Mouse (Mus musculus): Measurements from ENCODE around the gene Cstad. TPM values are rescaled to one million over a fixed set of nuclear protein-coding genes. Genes with fewer than 3 reads are reported as not detected.

Cstad gene
- total and polyA plus RNA-seq, 3 experiments: not detected

DNA sequence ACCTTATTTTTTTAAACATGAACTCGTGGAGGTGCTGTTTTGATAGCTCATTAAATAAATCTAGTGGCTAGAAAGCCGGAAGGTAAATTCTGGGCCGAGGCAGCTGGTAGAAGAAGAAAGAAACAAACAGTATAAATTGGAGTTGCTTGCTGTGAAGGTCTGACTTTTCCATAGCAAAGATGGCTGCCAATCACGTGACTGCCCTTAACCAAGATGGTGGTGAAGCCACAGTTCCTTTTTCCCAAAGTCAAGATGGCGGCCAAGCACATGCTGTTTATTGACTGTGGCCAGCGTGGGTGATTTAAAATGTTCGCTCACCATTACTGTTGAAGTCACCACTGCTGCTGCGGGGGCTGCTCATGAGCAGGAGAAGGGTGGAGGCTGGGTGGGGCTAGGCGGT, 17.8 kb upstream of the Cstad start:
- Histone ChIP-seq H3K27ac (ENCODE audit: control insufficient read depth, low read depth, low read length) (no peak overlapping the region), H3K9ac (ENCODE audit: control insufficient read depth, low read depth, low read length, poor library complexity, severe bottlenecking) (no peak overlapping the region)
- DNase-seq (ENCODE audit: low read depth, low spot score): peak; percentile 62

GRCm38 (mm10) chr2:30578006-30578405, 16.8 kb upstream of the Cstad start:
- no peaks in the 10 kb centered on the region for H3K79me2 ChIP-seq (ENCODE audit: control insufficient read depth, insufficient read depth, low read length, poor library complexity)
- H3K9me3 ChIP-seq (replicated peaks; ENCODE audit: insufficient read depth, low read length): no peaks in the 10 kb centered on the region
- no peaks in the 10 kb centered on the region for H3K4me1 ChIP-seq (ENCODE audit: control insufficient read depth in 1 of 2, insufficient read depth in 2 of 2, low read length in 2 of 2)
- peaks cover 2 to 10% of the 10 kb centered on the region in 2 experiments for H3K27me3 ChIP-seq (ENCODE audit: control insufficient read depth in 1 of 2, insufficient read depth in 2 of 2, low read length in 2 of 2)
- no peak for TF ChIP-seq ZNF384 (IDR thresholded peaks at IDR 0.05; ENCODE audit: low read depth, low read length)
- no peak for TF ChIP-seq ZC3H11A (IDR thresholded peaks at IDR 0.05; ENCODE audit: low read depth, low read length)
- no peak for TF ChIP-seq POLR2AphosphoS5 (IDR thresholded peaks at IDR 0.05; ENCODE audit: borderline replicate concordance, low read depth, low read length)
- no peak for TF ChIP-seq E2F4 (IDR thresholded peaks at IDR 0.05; ENCODE audit: borderline replicate concordance, low read depth, low read length)
- TF ChIP-seq ETS1 (IDR thresholded peaks at IDR 0.05; ENCODE audit: low read depth, low read length): no peak
- TF ChIP-seq RAD21 (IDR thresholded peaks at IDR 0.05; ENCODE audit: low read depth, low read length): no peak
- no peak for TF ChIP-seq USF1 (IDR thresholded peaks at IDR 0.05; ENCODE audit: low read depth, low read length)
- no peak for TF ChIP-seq UBTF (IDR thresholded peaks at IDR 0.05; ENCODE audit: borderline replicate concordance, insufficient read depth, low read depth, low read length)
- TF ChIP-seq MYC (IDR thresholded peaks at IDR 0.05; ENCODE audit: low read depth, low read length): no peak
- TF ChIP-seq TBP (IDR thresholded peaks at IDR 0.05; ENCODE audit: low read depth, low read length): no peak
- TF ChIP-seq RCOR1 (IDR thresholded peaks at IDR 0.05; ENCODE audit: low read depth, low read length): no peak
- no peak for TF ChIP-seq USF2 (IDR thresholded peaks at IDR 0.05; ENCODE audit: borderline replicate concordance in 1 of 2, insufficient read depth in 1 of 2, low read depth in 1 of 2, low read length in 2 of 2)
- no peak for TF ChIP-seq TCF12 (IDR thresholded peaks at IDR 0.05; ENCODE audit: low read depth, low read length)
- TF ChIP-seq EP300 (IDR thresholded peaks at IDR 0.05; ENCODE audit: low read depth in 1 of 2, low read length in 2 of 2): no peak
- no peak for TF ChIP-seq HCFC1 (IDR thresholded peaks at IDR 0.05; ENCODE audit: low read depth, low read length)
- TF ChIP-seq NRF1 (IDR thresholded peaks at IDR 0.05; ENCODE audit: insufficient read depth, low read depth, low read length, poor library complexity, severe bottlenecking): no peak
- no peak for TF ChIP-seq NELFE (IDR thresholded peaks at IDR 0.05; ENCODE audit: low read depth, low read length)
- TF ChIP-seq CTCF (IDR thresholded peaks at IDR 0.05 in 2 of 3, conservative IDR thresholded peaks at IDR 0.05 in 1 of 3; ENCODE audit: control insufficient read depth in 1 of 3, insufficient read depth in 1 of 3, low read depth in 2 of 3, low read length in 3 of 3, poor library complexity in 1 of 3, severe bottlenecking in 1 of 3): no peak
- no peak for TF ChIP-seq POLR2AphosphoS2 (IDR thresholded peaks at IDR 0.05; ENCODE audit: low read length)
- no peak for TF ChIP-seq SMC3 (IDR thresholded peaks at IDR 0.05; ENCODE audit: low read depth, low read length)
- H3K36me3 ChIP-seq (ENCODE audit: control insufficient read depth in 1 of 2, insufficient read depth in 2 of 2, low read length in 2 of 2): no peaks in the 10 kb centered on the region
- no peak for DNase-seq (ENCODE audit: low read depth, low spot score)
- H3K9ac ChIP-seq (ENCODE audit: control insufficient read depth, low read depth, low read length, poor library complexity, severe bottlenecking): no peak overlapping the region
- no peak overlapping the region for H3K27ac ChIP-seq (ENCODE audit: control insufficient read depth, low read depth, low read length)
- H3K4me3 ChIP-seq (ENCODE audit: control insufficient read depth in 1 of 2, insufficient read depth in 1 of 2, low read depth in 2 of 2, low read length in 2 of 2): no peak overlapping the region

More for the DNA sequence above, 17.8 kb upstream of the Cstad start:
- Histone ChIP-seq H3K27me3 (ENCODE audit: control insufficient read depth in 1 of 2, insufficient read depth in 2 of 2, low read length in 2 of 2) (peaks cover 2 to 10% of the 10 kb centered on the region in 2 experiments), H3K4me1 (ENCODE audit: control insufficient read depth in 1 of 2, insufficient read depth in 2 of 2, low read length in 2 of 2) (no peaks in the 10 kb centered on the region), H3K36me3 (ENCODE audit: control insufficient read depth in 1 of 2, insufficient read depth in 2 of 2, low read length in 2 of 2) (no peaks in the 10 kb centered on the region), H3K9me3 (replicated peaks; ENCODE audit: insufficient read depth, low read length) (no peaks in the 10 kb centered on the region), H3K79me2 (ENCODE audit: control insufficient read depth, insufficient read depth, low read length, poor library complexity) (no peaks in the 10 kb centered on the region), H3K4me3 (ENCODE audit: control insufficient read depth in 1 of 2, insufficient read depth in 1 of 2, low read depth in 2 of 2, low read length in 2 of 2) (no peak overlapping the region)
- peak; percentile 84 for TF ChIP-seq HCFC1 (IDR thresholded peaks at IDR 0.05; ENCODE audit: low read depth, low read length)
- TF ChIP-seq RAD21 (IDR thresholded peaks at IDR 0.05; ENCODE audit: low read depth, low read length): no peak
- peak; percentile 91 for TF ChIP-seq USF1 (IDR thresholded peaks at IDR 0.05; ENCODE audit: low read depth, low read length)
- peak; percentile 63 for TF ChIP-seq RCOR1 (IDR thresholded peaks at IDR 0.05; ENCODE audit: low read depth, low read length)
- peak; percentile 40; the same call in 1 of the 2 replicates for TF ChIP-seq MAX (IDR thresholded peaks at IDR 0.05; ENCODE audit: low read length)
- TF ChIP-seq ZMIZ1 (IDR thresholded peaks at IDR 0.05; ENCODE audit: low read depth, low read length): no peak
- peak; percentile 37 to 63; a peak in 2 of 4 replicates for TF ChIP-seq USF2 (IDR thresholded peaks at IDR 0.05; ENCODE audit: borderline replicate concordance in 1 of 2, insufficient read depth in 1 of 2, low read depth in 1 of 2, low read length in 2 of 2)
- TF ChIP-seq ZKSCAN1 (IDR thresholded peaks at IDR 0.05; ENCODE audit: low read depth, low read length): no peak
- 0 out of 2 replicates have a peak, but pooled peaks have one; percentile 45 for TF ChIP-seq MYC (IDR thresholded peaks at IDR 0.05; ENCODE audit: low read depth, low read length)
- peak; percentile 40; the same call in 1 of the 2 replicates for TF ChIP-seq NRF1 (IDR thresholded peaks at IDR 0.05; ENCODE audit: insufficient read depth, low read depth, low read length, poor library complexity, severe bottlenecking)

Measured in MEL (cell line).